Mouse (Mus musculus) ES-Bruce4 (cell line): ENCODE measurements around the gene Etv6.

ENCODE experiments used
- CTCF ChIP-seq: IDR thresholded peaks from one replicate; pipeline ENCODE4 v1.8.1; 2011; ENCODE audit warnings: low read depth, low read length
- EP300 ChIP-seq: IDR thresholded peaks from 2 replicates; pipeline ENCODE4 v1.6.1; 2011; ENCODE audit warnings: low read depth, low read length; ENCODE audit not compliant: insufficient read depth
- POLR2A ChIP-seq: IDR thresholded peaks from one replicate; pipeline ENCODE4 v1.8.1; 2011; ENCODE audit warnings: low read length; ENCODE audit not compliant: insufficient read depth

GRCm38 (mm10) chr6:134297884-134298619, 262.6 kb downstream of the Etv6 start:
- TF ChIP-seq CTCF (peak; percentile 71), POLR2A (no peak), EP300 (no peak)
